Mouse (Mus musculus): ENCODE data around the gene Cela3b. TPM values are rescaled to one million over a fixed set of nuclear protein-coding genes. Genes with fewer than 3 reads are reported as not detected.
A peak's percentile ranks its signal among the peaks of the same experiment; 100 is the strongest.

Cela3b gene
- polyA plus RNA-seq (2015; fragmentation: Nextera tagmentation; extraction: Ambion mirVana): not detected in 2 replicates

DNA sequence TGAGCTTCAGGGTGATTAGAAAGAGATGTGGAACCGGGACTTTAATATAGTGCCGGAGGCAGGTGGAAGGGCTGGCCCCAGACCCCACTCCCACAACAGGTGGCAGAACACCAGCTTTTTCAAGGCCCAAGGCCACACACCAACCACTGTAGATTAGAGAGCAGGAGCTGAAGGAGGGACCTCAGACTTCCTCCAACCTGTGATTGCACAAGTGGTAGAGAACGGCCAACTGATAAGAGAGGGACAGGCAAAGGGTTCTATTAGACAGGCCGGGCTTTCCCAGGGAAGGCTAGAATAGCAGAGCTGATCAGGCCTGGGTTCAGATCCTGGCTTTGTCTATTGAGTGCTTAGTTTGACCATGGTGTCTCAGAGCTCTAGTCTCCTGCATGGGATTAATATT is at the start of gene Cela3b:
Gene Cela3b (minus strand): TSS at position 39 of the 400 bp plus-strand sequence.
- WGBS: 96% methylated on average over 4 of the region's 4 CpGs
- no peak for ATAC-seq (replicated peaks)

DNA sequence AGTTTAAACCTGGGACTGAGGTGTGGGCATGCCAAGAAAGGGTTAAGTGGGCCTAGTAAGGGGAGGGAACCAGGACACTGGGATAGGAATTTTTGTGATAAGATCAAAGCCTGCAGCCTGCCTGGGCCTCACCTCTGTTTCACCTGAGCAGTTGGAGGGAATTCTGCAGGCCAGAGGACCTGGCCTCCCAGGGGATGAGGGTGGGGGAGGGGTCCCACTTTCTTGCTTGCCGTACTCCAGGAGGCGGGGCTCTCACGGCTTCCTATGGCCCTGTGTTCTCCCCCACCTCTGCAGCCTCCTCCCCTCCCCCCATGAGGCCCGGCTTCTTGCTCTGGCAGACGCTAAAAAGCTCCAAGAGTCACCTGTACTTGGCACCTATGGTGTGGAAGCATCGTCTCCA is 49.4 kb upstream of the Cela3b start:
- no peak overlapping the region for H3K27ac ChIP-seq
- 15% methylated on average over 6 of the region's 6 CpGs for whole genome bisulfite sequencing
- H3K4me3 ChIP-seq: no peak overlapping the region
- no peak overlapping the region for H3K4me2 ChIP-seq
- H3K9ac ChIP-seq: no peak overlapping the region
- H3K9me3 ChIP-seq: no peaks in the 10 kb centered on the region
- no peak for ATAC-seq (replicated peaks)
- no peaks in the 10 kb centered on the region for H3K36me3 ChIP-seq (replicated peaks)
- no peaks in the 10 kb centered on the region for H3K27me3 ChIP-seq (replicated peaks)
- H3K4me1 ChIP-seq: peaks cover 15% of the 10 kb centered on the region

More for the DNA sequence above, at the start of gene Cela3b:
- Histone ChIP-seq H3K27me3 (replicated peaks) (no peaks in the 10 kb centered on the region), H3K4me2 (no peak within 1 kb of the TSS), H3K4me1 (no peaks in the 10 kb centered on the region), H3K27ac (no peak within 1 kb of the TSS), H3K4me3 (no peak within 1 kb of the TSS), H3K36me3 (replicated peaks) (no peaks in the 10 kb centered on the region), H3K9me3 (no peaks in the 10 kb centered on the region), H3K9ac (no peak within 1 kb of the TSS)

DNA sequence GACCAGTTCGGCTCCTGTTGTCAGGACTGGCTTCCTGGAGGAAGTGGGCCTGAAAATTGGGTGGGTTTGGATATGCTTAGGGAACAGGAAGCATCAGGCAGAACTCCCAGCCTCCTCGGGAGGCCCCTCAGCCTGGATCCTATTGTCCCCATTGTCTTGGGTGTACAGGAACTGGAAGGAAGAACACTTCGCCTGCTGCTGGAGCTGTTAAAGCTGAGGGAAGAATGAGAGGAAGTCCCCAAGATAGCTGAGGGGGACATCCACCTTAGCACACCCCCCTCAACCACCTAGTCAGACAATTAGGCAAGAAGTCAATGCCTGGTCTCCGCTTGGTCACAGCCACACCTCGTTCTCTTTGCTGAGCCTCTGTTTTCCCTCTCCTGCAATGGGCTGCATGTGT is 48.0 kb upstream of the Cela3b start:
- Histone ChIP-seq H3K27me3 (replicated peaks) (no peaks in the 10 kb centered on the region), H3K4me2 (no peak overlapping the region)
- no peak for ATAC-seq (replicated peaks)

DNA sequence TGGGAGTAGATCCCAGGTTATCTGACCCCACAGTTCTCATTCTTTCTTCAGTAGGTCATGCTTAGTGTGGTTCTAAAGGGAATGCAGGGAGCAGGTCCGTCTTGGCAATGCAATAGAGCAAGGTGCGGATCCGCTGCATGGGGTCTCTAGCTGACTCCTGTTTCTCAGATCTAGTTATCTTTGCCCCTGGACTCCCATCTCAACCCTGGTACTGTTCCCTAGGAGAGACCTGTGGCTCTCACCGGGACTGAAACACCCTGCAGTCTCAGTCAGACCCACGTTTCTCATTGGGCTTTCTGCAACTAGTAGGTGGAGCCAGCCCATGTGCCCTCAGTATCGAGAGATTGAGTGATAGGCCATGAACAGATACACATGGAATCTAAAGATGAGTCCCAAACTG is 47.3 kb upstream of the Cela3b start:
- 59% methylated on average over 6 of the region's 6 CpGs for WGBS
- H3K27ac ChIP-seq: no peak overlapping the region
- H3K4me3 ChIP-seq: no peak overlapping the region

More for the DNA sequence above, 48.0 kb upstream of the Cela3b start:
- Histone ChIP-seq H3K36me3 (replicated peaks) (no peaks in the 10 kb centered on the region), H3K9ac (no peak overlapping the region), H3K27ac (no peak overlapping the region), H3K4me1 (peaks cover 11% of the 10 kb centered on the region), H3K4me3 (no peak overlapping the region), H3K9me3 (no peaks in the 10 kb centered on the region)
- WGBS: 60% methylated on average over 5 of the region's 5 CpGs

DNA sequence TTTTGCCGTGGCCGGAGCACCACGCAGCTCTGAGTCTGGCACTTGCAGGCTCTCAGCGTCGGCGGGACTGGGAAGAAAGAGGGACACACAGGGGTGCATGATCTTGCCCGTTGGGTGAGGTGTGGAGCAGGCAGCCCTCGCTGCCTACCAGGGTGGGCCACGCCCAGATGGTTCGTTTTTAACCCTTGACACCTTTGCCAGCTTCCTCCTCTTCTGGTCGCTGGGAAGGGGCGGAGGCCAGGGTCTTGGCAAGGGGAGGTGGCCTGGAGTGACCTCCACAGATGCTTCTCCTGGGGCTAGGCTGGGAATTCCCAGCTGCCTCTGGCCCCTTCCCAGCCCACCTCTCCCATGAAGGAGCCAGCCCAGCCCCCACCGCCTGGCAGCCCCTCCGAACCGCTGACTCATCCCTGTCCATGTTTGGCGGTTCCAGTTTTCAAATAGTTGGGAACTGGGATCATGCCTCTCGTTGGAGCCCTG is 46.5 kb upstream of the Cela3b start:
- Histone ChIP-seq H3K36me3 (replicated peaks) (no peaks in the 10 kb centered on the region), H3K4me2 (peak overlapping the region; percentile 3; the same call in 1 of the 2 replicates), H3K27ac (no peak overlapping the region), H3K9ac (no peak overlapping the region), H3K4me3 (no peak overlapping the region), H3K27me3 (replicated peaks) (no peaks in the 10 kb centered on the region), H3K9me3 (no peaks in the 10 kb centered on the region), H3K4me1 (peaks cover 11% of the 10 kb centered on the region)
- ATAC-seq (replicated peaks): no peak
- WGBS: 25% methylated on average over 17 of the region's 17 CpGs

More for the DNA sequence above, 47.3 kb upstream of the Cela3b start:
- Histone ChIP-seq H3K9ac (no peak overlapping the region), H3K4me2 (no peak overlapping the region), H3K36me3 (replicated peaks) (no peaks in the 10 kb centered on the region), H3K9me3 (no peaks in the 10 kb centered on the region), H3K27me3 (replicated peaks) (no peaks in the 10 kb centered on the region), H3K4me1 (peaks cover 11% of the 10 kb centered on the region)
- no peak for ATAC-seq (replicated peaks)

DNA sequence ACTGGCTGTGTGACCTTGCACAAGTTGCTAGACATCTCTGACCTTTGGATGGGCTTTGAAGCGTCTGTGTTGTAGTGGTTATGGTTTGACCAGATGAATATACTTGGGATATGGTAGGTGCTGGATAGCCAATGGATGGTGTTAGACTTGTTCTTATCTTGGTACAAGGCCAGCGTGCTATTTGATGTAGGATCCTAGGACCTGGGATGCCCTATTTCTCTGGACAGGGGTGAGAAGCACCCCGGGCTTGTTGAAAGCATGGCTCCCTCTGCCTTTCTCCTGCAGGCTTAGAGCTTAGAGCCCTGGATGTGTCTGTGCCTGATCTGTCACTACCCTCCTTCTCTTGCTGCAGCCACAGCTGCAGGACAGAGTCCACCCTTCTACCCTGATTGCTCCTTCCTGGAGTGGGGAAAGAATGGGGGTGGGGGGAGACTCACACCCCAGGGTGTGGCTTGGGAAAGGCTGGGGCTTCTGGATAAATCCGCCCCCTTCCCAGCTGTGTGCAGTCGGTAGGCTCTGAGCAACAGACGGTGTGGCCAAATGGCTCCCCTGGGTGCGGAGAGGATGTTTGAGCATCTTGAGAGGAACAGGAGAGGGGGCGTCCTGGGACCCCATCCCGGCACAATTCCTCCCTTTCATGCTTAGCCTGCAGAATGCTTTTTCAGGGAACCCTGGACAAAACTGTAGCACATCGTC is 45.9 kb upstream of the Cela3b start:
- Histone ChIP-seq H3K36me3 (replicated peaks) (no peaks in the 10 kb centered on the region), H3K9ac (no peak overlapping the region), H3K4me3 (no peak overlapping the region), H3K4me2 (peak overlapping the region; percentile 3; the same call in 1 of the 2 replicates), H3K27me3 (replicated peaks) (no peaks in the 10 kb centered on the region), H3K9me3 (no peaks in the 10 kb centered on the region), H3K4me1 (peaks cover 11% of the 10 kb centered on the region), H3K27ac (no peak overlapping the region)
- 38% methylated on average over 10 of the region's 10 CpGs for WGBS
- ATAC-seq (replicated peaks): no peak

DNA sequence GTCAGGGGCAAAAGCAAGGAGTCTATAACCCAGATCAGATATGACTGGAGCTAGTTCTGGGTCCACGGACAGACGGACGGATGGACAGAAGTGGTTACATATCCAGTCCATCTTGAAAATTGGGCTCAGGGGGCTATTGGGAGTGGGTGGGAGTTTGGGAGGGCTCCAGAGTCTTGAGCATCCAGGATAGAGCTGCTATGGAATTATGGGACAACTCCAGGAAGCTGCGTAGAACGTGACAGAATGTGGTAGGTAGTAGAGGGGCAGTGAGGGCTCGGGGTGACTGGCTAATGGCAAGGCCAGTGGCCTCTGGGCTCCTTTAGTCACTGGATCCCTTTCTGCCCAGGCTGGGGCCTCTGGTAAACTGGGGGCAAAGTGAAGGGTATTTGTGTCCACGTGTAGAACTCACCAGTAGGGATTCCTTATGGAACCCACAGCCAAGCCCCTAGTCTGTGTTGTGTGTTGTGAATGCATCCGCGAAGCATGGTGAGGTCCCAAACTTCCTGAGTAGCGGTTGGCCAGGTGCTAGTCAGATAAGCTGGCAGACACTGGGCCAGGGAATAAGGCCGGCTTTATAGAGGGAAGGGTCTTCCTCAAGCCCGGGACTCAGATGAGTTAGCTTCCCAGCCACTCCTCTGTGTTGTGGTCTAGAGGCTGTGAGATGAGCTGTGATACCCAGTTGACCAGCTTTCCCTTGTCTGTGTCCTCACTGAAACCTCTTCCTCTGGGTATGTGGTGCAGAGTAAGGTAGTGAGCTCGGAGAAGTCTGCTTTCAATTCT is 45.1 kb upstream of the Cela3b start:
- Histone ChIP-seq H3K4me1 (peaks cover 11% of the 10 kb centered on the region), H3K36me3 (replicated peaks) (no peaks in the 10 kb centered on the region), H3K9ac (no peak overlapping the region), H3K4me3 (no peak overlapping the region), H3K4me2 (no peak overlapping the region), H3K27ac (no peak overlapping the region), H3K27me3 (replicated peaks) (no peaks in the 10 kb centered on the region), H3K9me3 (no peaks in the 10 kb centered on the region)
- no peak for ATAC-seq (replicated peaks)
- WGBS: 94% methylated on average over 13 of the region's 13 CpGs

DNA sequence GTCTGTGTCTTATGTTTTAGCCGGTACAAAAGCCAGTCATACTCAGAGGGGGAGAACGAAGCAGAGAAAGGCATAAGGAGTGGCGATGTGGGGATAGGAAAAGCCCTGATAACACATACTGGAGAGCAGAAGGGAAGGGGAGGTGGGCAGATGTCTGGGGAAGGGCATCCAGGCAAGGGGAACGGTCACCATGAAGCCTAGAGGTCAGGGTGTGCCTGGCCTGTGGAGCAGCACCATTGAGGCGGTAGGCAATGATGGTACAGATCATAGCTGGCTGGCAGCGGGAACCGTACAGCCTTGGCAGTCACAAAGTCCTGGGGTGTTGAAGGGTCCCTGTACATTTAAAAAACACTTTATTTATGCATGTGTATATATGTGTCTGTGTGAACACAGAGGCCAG is 44.4 kb upstream of the Cela3b start:
- H3K27ac ChIP-seq: no peak overlapping the region
- no peaks in the 10 kb centered on the region for H3K9me3 ChIP-seq
- H3K36me3 ChIP-seq (replicated peaks): no peaks in the 10 kb centered on the region
- ATAC-seq (replicated peaks): no peak
- WGBS: 93% methylated on average over 7 of the region's 7 CpGs
- H3K4me2 ChIP-seq: no peak overlapping the region
- H3K4me1 ChIP-seq: peaks cover 14% of the 10 kb centered on the region
- H3K9ac ChIP-seq: no peak overlapping the region
- H3K4me3 ChIP-seq: no peak overlapping the region
- peaks cover 5% of the 10 kb centered on the region; the same call in 1 of the 2 replicates for H3K27me3 ChIP-seq (replicated peaks)

DNA sequence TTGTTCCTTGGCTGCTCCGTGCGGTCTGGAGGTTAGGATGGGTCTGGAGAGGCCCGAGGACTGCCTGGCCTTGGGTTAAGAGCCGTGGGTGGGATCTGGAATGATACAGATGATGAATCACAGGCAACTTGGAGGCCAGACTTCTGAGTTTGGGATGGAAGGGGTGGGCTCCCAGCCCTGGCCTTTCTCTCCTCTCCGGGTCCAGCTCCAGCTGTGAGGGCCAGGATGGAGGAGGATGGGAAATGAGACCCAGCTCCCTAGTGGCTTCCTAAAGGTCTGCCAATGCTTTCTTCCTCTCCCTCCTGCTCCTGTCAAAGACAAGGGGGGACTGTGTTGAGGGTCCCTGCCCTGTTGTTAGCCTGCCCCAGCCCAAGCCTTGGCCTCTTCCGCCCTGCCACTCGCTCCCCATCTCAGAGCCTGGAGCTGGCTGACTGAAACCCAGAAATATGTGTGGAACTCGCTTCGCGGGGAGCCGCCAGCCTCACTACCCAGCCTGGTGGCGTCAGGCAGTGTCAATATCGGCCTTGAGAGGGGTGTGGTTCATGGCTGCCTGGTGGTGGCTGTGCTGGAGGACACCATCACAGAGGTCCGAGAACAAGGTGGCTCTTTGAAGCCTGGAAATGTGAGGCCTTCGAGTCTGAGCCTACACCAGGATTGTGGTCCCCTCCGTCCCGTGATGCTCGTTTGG is 43.5 kb upstream of the Cela3b start:
- no peaks in the 10 kb centered on the region for H3K9me3 ChIP-seq
- peaks cover 19% of the 10 kb centered on the region for H3K4me1 ChIP-seq
- no peak for ATAC-seq (replicated peaks)
- no peak overlapping the region for H3K4me2 ChIP-seq
- peaks cover 8% of the 10 kb centered on the region; the same call in 1 of the 2 replicates for H3K27me3 ChIP-seq (replicated peaks)
- no peaks in the 10 kb centered on the region for H3K36me3 ChIP-seq (replicated peaks)
- H3K4me3 ChIP-seq: no peak overlapping the region
- H3K9ac ChIP-seq: no peak overlapping the region
- H3K27ac ChIP-seq: no peak overlapping the region
- 81% methylated on average over 18 of the region's 18 CpGs for WGBS

DNA sequence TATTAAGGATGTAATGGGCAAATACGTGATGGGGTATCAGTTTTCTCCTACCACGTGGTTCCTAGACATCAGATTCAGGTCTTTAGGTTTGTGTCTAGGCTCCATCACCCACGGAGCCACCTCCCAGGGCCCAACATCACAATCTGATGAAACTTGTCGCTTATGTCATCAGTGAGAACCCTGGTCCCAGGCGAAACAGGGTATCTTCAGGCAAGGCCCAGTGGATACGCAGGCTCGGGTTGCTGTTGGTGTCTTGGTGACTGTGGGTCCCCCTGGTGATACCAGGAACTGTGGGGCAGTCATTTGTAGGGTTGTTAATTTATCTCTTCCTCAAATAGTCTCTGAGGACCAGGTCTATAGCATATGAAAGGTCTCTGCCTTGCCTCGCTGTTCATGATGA is 42.9 kb upstream of the Cela3b start:
- WGBS: 93% methylated on average over 8 of the region's 8 CpGs

DNA sequence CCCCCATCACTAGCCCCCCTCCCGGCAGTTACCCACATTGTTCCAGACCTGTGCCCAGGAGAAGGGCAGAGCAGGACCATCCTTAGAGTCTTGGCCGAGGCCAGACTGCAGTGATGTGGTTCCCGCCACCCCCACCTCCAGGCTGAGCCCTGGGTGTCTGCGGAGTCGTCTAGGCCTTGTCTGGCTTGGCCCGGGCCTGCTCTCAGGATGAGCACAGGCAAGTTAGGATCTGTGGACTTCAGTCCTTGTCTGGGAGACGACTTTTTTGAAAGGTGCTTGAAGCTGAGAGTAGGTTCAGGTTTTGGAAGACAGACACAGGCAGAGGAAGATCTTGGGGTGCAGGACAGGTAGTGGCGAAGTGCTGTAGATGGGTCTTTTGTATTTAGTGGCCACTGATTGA is 41.0 kb upstream of the Cela3b start:
- no peak overlapping the region for H3K4me2 ChIP-seq
- no peaks in the 10 kb centered on the region for H3K36me3 ChIP-seq (replicated peaks)
- peaks cover 22% of the 10 kb centered on the region for H3K4me1 ChIP-seq
- H3K27ac ChIP-seq: no peak overlapping the region
- 72% methylated on average over 8 of the region's 8 CpGs for WGBS
- no peak overlapping the region for H3K9ac ChIP-seq
- no peaks in the 10 kb centered on the region for H3K9me3 ChIP-seq
- ATAC-seq (replicated peaks): no peak
- no peak overlapping the region for H3K4me3 ChIP-seq
- peaks cover 8% of the 10 kb centered on the region; the same call in 1 of the 2 replicates for H3K27me3 ChIP-seq (replicated peaks)

More for the DNA sequence above, 42.9 kb upstream of the Cela3b start:
- Histone ChIP-seq H3K27ac (no peak overlapping the region), H3K4me2 (no peak overlapping the region), H3K27me3 (replicated peaks) (peaks cover 8% of the 10 kb centered on the region; the same call in 1 of the 2 replicates), H3K36me3 (replicated peaks) (no peaks in the 10 kb centered on the region), H3K9me3 (no peaks in the 10 kb centered on the region), H3K9ac (no peak overlapping the region), H3K4me1 (peaks cover 24% of the 10 kb centered on the region), H3K4me3 (no peak overlapping the region)
- ATAC-seq (replicated peaks): no peak

DNA sequence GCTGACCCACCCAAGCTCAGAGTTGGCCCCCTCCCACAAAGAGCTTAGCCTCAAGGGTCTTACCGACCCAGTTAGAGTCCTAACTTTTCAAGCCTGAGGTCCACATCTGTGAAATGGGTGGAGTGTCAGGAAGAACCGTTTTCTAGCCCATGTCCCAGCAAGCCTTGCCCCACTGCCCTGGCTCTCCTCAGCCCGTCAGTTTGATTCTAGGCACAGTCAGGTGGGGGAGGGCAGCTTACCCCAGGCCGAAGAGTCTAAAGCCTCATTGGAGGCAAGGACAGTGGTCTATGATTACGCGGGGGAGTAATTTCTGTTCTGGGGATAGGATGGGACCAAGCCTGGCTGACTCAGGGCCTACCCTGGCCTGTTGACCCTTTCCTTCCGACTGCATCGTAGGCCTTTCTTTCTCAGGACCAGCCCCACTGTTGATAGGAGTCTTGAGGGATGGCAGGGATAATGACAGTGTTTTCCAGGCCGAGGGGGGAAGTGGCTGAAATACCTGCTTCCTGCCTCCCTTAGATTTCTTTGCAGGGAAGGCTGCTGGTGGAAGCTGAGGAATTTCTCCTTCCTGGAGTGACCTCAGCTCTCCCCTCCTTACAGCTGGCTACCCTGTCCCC is 40.5 kb upstream of the Cela3b start:
- no peak for ATAC-seq (replicated peaks)
- no peak overlapping the region for H3K4me2 ChIP-seq

More for the DNA sequence above, 40.5 kb upstream of the Cela3b start:
- Histone ChIP-seq H3K4me3 (no peak overlapping the region), H3K4me1 (peaks cover 22% of the 10 kb centered on the region), H3K9me3 (no peaks in the 10 kb centered on the region), H3K36me3 (replicated peaks) (no peaks in the 10 kb centered on the region), H3K27ac (no peak overlapping the region), H3K27me3 (replicated peaks) (peaks cover 8% of the 10 kb centered on the region; the same call in 1 of the 2 replicates), H3K9ac (no peak overlapping the region)
- WGBS: 75% methylated on average over 9 of the region's 9 CpGs
